Mouse (Mus musculus): ENCODE measurements around the gene Rsph9.

The Rsph9 gene

DNA sequence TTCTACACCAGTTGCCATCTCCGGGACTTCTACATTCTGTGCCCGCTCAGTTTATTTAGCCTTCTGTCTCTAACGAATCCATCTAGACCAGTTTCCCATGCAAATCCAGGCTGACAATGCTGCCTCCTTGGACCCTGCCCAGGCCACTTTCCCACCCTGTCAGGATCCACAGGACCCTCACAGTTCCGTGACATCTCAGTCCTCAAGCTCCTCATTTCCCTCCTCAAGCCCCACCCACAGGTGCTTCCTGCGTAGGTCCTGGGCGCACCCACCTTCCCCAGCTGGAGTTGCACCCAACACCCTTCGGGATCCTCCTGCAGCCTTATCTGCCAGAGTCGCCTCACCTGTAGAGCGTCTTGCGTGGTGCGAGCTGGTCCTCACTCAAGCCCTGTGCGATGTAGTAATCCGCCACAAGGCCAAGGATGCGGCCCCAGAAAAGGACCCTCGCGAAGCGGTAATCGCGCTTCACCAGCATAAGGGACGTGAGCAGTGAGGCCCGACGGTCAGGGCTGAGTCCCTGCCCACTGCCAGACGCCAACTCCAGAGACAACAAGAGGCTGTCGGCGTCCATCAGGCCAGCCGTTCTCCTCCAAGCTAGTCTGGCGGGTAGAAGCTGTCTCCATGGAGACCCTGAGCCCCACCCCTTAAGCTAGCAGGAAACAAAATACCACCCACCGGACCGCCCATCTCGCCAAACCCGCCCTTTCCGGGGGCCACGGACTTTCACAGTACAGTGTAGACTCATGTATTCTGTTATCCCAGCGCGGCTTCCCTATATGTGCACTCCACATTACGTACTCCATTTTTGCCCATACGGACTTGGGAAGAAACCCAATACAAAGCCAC, at the start of gene Rsph9:
Gene Rsph9, minus strand, starts transcription at position 639 of the 846 bp plus-strand sequence.
- peak; percentile 90 to 93 for DNase-seq

- DNase-seq = no peak
These were observed 44.8 kb upstream of the Rsph9 start for GRCm38 (mm10) chr17:46188829-46189228.

- peak; percentile 27 to 47 for DNase-seq
These were observed 38.3 kb upstream of the Rsph9 start for GRCm38 (mm10) chr17:46182273-46182672.

DNA sequence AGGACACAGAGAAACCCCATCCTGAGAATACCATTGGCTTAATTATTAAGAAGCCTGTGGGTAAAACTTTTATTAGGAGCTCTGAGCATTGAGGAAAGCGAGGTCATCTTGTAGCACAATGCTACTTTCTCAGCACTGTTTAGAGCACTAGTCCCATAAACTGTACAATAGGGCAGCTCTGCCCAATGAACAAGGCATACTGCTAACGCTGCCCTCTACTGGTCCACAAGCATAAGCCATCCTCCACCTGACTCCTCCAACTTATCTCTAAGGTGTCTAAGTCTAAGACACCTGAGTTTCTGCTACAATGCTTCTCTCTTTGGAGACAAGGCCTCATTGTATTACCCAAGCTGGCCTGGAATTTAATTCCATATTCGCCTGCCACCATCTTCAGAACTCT, 26.5 kb upstream of the Rsph9 start:
- DNase-seq = peak; percentile 40 to 60

GRCm38 (mm10) chr17:46168768-46169167, 24.8 kb upstream of the Rsph9 start:
- DNase-seq = no peak

GRCm38 (mm10) chr17:46168318-46168717, 24.3 kb upstream of the Rsph9 start:
- DNase-seq = no peak

- DNase-seq = peak in 1 of 2 experiments; percentile 36
These were observed 23.0 kb upstream of the Rsph9 start for GRCm38 (mm10) chr17:46167014-46167413.

- no peak for DNase-seq
These were observed 22.3 kb upstream of the Rsph9 start for GRCm38 (mm10) chr17:46166270-46166669.

GRCm38 (mm10) chr17:46165460-46165859, 21.4 kb upstream of the Rsph9 start:
- no peak for DNase-seq

GRCm38 (mm10) chr17:46164791-46165190, 20.8 kb upstream of the Rsph9 start:
- DNase-seq = no peak

DNA sequence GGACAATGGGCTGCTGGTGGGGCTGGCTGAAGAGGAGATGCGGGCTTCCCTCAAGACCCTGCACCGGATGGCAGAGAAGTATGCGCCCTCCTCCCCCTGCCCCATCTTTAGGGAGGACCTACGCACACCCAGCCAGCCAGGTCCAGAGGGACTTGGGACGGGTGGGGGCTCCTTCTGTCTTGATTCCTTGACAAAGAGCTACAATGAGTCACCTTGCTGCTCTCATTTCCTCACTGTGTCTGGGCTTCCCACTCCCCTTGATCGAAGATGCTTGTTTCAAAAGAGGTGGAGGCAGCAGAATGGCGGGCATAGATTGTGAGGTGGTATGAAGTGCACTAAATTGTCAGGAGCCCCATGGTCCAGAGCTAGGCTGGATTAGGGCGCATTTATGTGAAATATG, 20.3 kb upstream of the Rsph9 start:
- no peak for DNase-seq

DNA sequence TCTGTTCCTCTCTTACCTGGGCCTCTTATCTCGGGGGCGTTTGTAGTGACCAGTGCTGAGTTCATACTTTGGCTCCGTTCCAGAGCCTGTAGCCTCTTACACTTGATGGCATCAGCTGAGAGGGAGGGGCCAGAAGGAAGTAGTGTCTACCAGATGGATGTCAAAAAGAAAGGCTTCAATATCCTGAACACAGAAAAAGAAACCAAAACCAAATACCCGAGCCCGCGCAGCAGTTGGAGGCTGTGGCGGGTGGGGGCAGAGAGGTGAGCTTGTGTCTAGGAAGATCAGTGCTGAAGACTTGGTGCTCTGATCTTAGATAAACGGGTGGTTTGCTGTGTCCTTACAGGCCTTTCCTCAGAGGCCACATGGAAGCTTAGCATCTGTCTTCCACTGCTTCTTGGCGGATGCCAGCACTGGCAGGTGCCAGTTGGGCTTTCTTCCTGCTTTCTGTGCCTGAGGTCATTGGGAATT, 19.0 kb upstream of the Rsph9 start:
- DNase-seq = peak; percentile 61 to 76

DNA sequence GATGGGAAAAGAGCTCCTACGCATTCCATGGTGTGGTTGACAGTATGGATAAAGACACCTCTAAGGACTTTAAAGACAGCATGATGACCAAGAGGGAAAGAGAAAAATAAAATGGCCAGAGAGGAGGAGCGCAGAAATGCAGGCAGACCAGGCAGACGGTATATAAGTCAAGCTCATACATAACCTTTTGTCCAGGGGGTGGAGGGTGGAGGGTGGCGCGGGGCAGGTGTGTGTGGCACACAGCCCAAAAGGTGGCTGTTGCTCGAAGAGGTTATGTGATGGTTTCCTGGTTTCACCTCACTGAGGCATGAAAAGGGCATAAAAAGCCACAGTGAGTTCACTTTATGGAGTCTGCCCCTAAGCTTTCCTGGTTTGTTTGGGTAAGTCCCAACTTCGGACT, 18.5 kb upstream of the Rsph9 start:
- no peak for DNase-seq

DNA sequence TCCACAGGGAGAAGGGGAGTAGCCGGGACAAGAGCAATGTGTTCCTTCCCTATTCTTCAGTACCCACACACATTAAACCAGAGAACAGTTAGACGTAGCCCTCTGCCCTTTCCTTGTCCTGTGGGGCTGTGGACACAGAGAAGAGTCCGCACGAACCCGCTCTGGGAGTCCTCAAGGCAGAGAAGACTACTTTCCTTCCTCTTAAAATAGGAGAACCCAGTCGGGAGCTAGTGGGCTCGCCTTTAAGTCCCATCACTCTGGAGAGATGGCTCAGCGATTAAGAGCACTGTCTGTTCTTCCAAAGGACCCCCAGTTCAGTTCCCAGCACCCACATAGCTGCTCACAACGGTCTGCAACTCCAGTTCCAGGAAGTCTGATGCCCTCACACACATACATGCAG, 17.7 kb upstream of the Rsph9 start:
- DNase-seq = no peak

GRCm38 (mm10) chr17:46161179-46161578, 17.2 kb upstream of the Rsph9 start:
- peak in 1 of 2 experiments; percentile 14 for DNase-seq

DNA sequence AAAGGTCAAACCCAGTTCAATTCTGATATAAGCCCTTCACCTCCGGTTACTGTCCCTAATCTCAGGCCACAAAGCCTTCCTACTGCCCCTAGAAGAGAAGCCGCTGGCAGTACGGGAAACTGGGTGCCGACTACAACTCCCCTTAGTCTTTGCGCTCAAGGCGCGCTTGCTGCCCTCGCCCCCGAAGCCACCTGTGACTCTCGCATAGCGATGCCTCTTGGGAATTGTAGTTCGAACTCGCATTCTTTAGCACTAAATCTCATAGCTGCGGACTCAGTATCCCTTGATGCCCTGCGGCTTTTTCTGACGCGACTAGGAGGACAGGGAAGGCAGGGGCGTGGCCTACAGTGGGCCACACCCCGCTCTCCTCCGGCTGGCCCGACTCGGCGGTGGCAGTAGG, 16.7 kb upstream of the Rsph9 start, which contains the start of gene Gtpbp2:
Gene Gtpbp2, plus strand, starts transcription at position 347 of the 400 bp plus-strand sequence.
- DNase-seq = peak; percentile 97 to 99

- peak; percentile 96 to 98 for DNase-seq
These were observed 16.2 kb upstream of the Rsph9 start for GRCm38 (mm10) chr17:46160090-46160662.

GRCm38 (mm10) chr17:46159236-46159635, 15.2 kb upstream of the Rsph9 start:
- DNase-seq = no peak

DNA sequence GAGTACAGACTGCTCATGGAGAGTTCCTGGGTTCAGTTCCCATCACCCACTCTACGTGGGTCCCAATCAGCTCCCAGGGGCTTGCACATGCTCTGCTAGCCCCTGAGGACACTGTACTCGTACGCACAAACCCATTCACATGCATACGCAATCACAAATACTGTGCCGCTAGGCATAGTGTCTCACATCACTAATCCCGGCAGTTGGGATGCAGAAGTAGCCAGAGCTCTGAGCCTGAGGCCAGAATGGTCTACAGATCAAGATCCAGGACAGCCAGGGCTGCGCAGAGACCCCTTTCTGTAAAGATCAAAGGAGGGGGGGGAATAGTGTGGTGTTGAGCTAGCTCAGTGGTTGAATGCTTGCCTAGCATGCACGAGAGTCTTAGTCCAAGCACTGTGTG, 13.1 kb upstream of the Rsph9 start:
- no peak for DNase-seq

DNA sequence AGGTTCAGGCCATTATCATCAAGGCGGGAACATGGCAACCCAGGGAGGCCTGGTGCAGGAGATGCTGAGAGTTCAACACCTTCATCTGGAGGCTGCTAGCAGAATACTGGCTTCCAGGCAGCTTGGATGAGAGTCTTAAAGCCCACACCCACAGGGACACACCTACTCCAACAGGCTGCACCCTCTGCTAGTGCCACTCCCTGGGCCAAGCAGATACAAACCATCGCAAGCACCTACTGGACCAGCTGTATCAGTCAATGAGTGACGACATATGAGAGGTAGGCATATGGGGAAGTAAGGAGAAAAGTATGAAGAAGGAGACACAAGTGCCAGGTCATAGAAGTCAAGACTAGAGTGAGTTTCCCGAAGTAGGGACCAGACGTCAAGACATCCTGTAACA, 12.7 kb upstream of the Rsph9 start:
- no peak for DNase-seq

GRCm38 (mm10) chr17:46154336-46154735, 10.3 kb upstream of the Rsph9 start:
- no peak for DNase-seq

- DNase-seq = peak; percentile 94 to 97
These were observed 9.1 kb upstream of the Rsph9 start, which contains the start of gene Mad2l1bp for GRCm38 (mm10) chr17:46152847-46153782. TSS of gene Mad2l1bp (minus strand) at chr17:46153553.

DNA sequence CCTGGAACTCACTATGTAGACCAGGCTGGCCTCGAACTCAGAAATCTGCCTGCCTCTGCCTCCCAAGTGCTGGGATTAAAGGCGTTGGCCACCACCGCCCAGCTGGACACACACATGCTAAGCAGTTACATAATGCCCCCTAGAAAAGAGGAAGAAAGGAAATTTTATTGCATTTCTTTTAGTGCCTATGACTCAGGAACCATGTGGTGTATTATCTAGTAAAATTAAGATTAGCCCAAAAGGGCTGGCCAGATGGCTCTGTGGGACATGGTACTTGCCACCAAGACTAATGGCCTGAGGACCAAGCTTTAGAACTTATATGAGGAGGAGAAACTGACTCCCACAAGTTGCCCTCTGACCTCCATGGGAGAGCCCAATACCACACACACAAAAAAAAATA, 4.1 kb downstream of the Rsph9 start:
- no peak for DNase-seq

Measured in kidney, postnatal 25 days (tissue).